Mouse (Mus musculus): Measurements from ENCODE around the gene Crb1. TPM values are rescaled to one million over a fixed set of nuclear protein-coding genes. Genes with fewer than 3 reads are reported as not detected.

Gene Crb1
- polyA plus RNA-seq, 1 experiment, result not detected

DNA sequence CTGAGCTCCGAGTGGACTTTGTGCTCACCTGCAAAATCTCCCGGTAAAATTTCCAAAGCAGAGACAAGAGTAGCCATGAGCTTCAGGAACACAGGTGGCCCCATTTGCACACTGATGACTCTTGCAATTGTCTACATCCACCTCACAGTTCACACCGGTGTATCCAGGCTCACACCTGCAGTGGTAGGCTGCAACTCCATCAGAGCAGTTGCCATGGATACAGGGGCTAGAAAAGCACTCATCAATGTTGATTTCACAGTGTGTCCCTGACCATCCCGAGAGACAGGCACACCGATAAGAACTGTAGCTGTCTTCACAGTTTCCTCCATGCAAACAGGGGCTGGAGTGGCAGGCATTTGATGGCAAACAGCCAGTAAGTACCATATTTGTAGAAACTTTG lies 140.1 kb downstream of the Crb1 start:
- no peak for TF ChIP-seq POLR2A (IDR thresholded peaks at IDR 0.05; ENCODE audit: borderline replicate concordance, low read depth, low read length)
- no peak for TF ChIP-seq CTCF (IDR thresholded peaks at IDR 0.05; ENCODE audit: low read depth, low read length)
- Histone ChIP-seq H3K27ac (ENCODE audit: insufficient read depth, low read depth, low read length) (no peak overlapping the region), H3K4me1 (ENCODE audit: control insufficient read depth, insufficient read depth, low read length) (no peaks in the 10 kb centered on the region), H3K4me3 (ENCODE audit: insufficient read depth, low read length) (no peak overlapping the region)

DNA sequence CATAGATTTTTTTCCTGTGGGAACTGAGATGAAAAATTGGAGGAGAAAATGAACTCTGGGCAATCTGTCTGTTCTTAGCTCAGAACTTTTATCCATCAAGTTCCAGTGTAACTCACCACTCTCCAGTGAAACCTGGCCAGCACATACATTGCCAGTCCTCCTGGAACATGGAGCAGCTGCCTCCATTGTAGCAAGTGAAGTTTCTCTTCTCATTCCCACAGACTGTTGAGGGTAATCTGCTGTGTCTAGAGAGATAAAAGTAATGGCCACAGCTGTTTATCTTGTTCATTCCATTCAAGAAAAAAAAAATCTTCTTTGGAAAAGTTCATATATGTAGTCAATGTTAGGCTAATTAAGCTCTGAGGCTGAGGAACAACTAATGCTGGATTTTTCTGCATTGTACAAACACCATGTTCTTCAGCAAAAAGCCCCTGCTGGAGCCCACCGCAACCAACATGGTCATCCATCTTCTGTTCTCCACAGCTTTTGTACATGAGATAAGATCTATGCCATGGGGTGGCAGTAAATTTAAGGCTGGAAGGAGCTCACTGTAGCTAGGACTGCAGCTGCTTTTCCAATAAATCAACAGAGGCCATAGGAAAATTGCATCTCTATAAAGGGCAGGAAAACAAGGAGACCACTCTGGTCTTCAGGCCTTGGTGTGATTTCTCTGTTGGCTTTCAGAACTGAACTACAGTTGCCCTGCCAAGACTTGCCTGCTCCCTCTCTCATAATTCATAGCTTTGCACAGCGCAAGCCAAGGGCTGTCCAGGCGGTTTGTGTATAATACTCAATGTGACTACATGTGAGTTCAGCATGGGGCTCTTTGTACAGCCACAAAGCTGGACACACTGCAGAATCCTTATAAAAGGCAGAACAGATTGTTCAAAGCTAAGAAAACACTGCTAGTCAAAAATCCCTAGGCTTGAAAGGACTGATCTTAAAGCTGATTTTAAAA lies 142.0 kb downstream of the Crb1 start:
- no peak for TF ChIP-seq CTCF (IDR thresholded peaks at IDR 0.05; ENCODE audit: low read depth, low read length)
- no peak for TF ChIP-seq POLR2A (IDR thresholded peaks at IDR 0.05; ENCODE audit: borderline replicate concordance, low read depth, low read length)
- Histone ChIP-seq H3K27ac (ENCODE audit: insufficient read depth, low read depth, low read length) (no peak overlapping the region), H3K4me3 (ENCODE audit: insufficient read depth, low read length) (no peak overlapping the region), H3K4me1 (ENCODE audit: control insufficient read depth, insufficient read depth, low read length) (no peaks in the 10 kb centered on the region)

DNA sequence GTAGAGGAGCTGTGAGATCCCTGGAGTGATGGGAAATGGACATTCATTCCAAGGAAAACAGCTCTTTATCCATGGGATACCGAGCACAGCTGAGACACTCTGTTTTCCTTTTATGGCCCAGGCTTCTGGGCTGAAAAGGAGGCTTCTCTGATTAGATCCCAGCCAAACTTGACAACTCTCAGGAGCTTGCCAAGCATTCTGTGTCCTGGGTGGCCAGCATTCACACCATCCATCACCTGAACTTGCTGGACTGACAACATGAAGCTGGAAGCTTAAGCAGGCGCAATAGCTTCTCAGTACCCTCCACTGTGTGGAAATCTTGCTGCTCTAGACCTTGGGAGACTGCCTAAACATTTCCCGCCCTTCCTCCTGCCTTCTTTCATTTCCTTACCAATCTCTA lies 144.3 kb downstream of the Crb1 start:
- TF ChIP-seq POLR2A (IDR thresholded peaks at IDR 0.05; ENCODE audit: borderline replicate concordance, low read depth, low read length) (no peak), CTCF (IDR thresholded peaks at IDR 0.05; ENCODE audit: low read depth, low read length) (no peak)

DNA sequence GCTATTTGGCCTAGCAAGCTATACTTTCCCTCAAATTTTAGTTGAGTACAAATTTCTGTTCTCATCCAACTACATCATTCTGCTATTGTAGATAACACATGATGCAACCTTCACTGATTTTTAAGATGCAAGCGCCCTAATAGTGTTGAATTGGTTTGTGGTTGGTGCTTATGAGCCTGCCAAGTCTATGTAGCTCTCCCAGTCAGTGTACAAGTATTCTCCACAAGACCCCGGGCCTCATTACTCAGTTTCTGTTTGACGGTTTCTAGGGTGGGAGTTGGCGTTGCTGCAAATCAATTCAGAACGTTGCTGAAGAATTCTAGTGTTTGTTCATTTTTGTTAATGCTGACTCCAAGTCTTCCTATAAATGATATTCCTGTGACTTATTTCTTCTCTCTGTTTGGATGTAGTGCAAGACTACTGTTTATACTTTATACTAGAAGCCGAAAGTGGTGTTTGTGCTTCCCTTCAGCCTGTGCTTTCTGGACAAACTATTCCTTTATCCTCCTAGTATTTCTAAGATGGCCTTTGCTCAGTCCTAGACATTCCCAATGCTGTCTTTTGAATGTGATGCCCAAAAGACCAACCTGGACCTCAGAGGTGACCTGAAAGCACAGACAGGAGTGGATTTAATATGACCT lies 152.5 kb downstream of the Crb1 start:
- Histone ChIP-seq H3K27ac (ENCODE audit: insufficient read depth, low read depth, low read length) (no peak overlapping the region), H3K4me1 (ENCODE audit: control insufficient read depth, insufficient read depth, low read length) (no peaks in the 10 kb centered on the region), H3K4me3 (ENCODE audit: insufficient read depth, low read length) (no peak overlapping the region)
- TF ChIP-seq CTCF (IDR thresholded peaks at IDR 0.05; ENCODE audit: low read depth, low read length), result no peak
- TF ChIP-seq POLR2A (IDR thresholded peaks at IDR 0.05; ENCODE audit: borderline replicate concordance, low read depth, low read length), result no peak

More for the DNA sequence above, 144.3 kb downstream of the Crb1 start:
- Histone ChIP-seq H3K4me3 (ENCODE audit: insufficient read depth, low read length) (no peak overlapping the region), H3K27ac (ENCODE audit: insufficient read depth, low read depth, low read length) (no peak overlapping the region), H3K4me1 (ENCODE audit: control insufficient read depth, insufficient read depth, low read length) (no peaks in the 10 kb centered on the region)

DNA sequence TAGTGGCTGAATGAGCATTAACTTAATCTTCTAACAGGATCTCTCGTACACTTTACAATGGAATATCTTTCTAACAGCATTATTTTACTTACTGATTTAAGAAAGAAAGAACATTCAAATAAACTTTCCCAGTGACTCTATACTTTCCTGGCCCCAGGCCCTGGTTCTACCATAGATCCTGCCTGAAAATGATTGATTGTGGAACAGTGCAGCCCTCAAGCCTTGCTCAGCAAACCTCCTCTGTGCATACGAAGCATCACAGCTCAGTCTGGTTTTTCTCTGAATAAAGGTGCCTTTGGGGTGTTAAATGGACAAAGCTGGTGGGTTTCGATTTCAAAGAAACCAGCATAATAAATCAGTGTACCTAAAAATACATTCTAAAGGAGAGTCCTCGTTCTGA lies 153.1 kb downstream of the Crb1 start:
- H3K4me3 ChIP-seq (ENCODE audit: insufficient read depth, low read length), result no peak overlapping the region
- H3K27ac ChIP-seq (ENCODE audit: insufficient read depth, low read depth, low read length), result no peak overlapping the region
- TF ChIP-seq POLR2A (IDR thresholded peaks at IDR 0.05; ENCODE audit: borderline replicate concordance, low read depth, low read length), result no peak
- no peak for TF ChIP-seq CTCF (IDR thresholded peaks at IDR 0.05; ENCODE audit: low read depth, low read length)
- H3K4me1 ChIP-seq (ENCODE audit: control insufficient read depth, insufficient read depth, low read length), result no peaks in the 10 kb centered on the region

DNA sequence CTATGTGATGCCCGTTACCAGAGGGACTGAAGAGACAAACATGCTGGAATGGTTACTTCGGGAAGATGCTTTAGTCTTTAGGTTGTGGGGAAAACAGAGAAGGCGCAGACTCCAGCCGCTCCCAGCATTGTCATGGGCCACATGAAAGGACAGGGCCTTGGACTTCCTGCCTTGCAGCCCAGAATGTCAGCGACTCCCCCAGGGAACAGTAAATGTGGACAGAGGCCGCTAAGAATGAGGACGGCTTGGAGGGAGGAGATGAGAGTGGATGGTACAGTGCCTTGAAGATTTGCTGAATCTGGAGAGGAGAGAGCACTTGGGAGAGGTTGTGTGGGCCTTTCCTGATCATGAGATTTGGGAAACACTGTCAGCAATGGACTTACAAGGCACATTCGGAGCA lies 161.6 kb downstream of the Crb1 start:
- TF ChIP-seq POLR2A (IDR thresholded peaks at IDR 0.05; ENCODE audit: borderline replicate concordance, low read depth, low read length) (no peak), CTCF (IDR thresholded peaks at IDR 0.05; ENCODE audit: low read depth, low read length) (no peak)
- Histone ChIP-seq H3K27ac (ENCODE audit: insufficient read depth, low read depth, low read length) (no peak overlapping the region), H3K4me1 (ENCODE audit: control insufficient read depth, insufficient read depth, low read length) (no peaks in the 10 kb centered on the region), H3K4me3 (ENCODE audit: insufficient read depth, low read length) (no peak overlapping the region)

DNA sequence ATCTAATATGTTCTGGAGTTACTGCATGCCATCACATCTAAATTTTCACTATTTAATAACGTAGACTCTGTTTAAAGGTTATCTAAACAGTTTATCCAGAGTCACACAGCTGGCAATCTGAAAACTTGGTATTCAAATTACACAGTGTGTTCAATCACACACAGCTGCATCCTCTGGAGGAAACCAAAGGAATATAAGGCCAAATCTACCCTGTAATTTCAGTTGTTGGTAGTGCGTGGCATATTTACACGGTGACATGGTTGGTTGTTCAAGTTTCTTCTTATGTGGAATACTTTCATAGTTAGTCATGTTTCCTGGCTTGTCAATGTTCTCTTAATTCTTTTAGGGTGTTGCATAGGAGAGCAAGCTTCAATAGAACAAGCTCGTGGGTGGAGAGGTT lies 166.4 kb downstream of the Crb1 start:
- no peak overlapping the region for H3K4me3 ChIP-seq (ENCODE audit: insufficient read depth, low read length)
- 0 out of 2 replicates have a peak, but pooled peaks cover 3% of the 10 kb centered on the region for H3K4me1 ChIP-seq (ENCODE audit: control insufficient read depth, insufficient read depth, low read length)
- H3K27ac ChIP-seq (ENCODE audit: insufficient read depth, low read depth, low read length), result no peak overlapping the region
- TF ChIP-seq CTCF (IDR thresholded peaks at IDR 0.05; ENCODE audit: low read depth, low read length), result no peak
- TF ChIP-seq POLR2A (IDR thresholded peaks at IDR 0.05; ENCODE audit: borderline replicate concordance, low read depth, low read length), result no peak

DNA sequence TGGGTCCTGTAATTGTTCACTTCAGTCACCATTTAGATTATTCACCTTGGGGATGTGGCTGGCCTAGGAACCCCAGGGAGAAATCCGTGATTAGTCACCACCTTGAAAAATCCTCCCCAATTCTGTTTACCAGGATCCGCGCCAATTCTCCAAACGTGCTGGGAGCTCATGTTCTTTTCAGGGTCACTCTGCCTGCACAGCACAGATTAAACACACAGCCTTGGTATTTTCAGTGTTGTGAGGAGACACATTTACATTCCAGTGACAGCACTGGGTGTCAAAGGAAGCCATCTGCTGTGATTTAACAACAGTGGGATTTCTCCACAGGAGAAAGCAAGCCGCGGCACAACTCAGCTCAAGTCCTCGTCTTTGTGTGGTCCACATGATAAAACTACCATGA lies 167.1 kb downstream of the Crb1 start:
- Histone ChIP-seq H3K4me3 (ENCODE audit: insufficient read depth, low read length) (no peak overlapping the region), H3K4me1 (ENCODE audit: control insufficient read depth, insufficient read depth, low read length) (0 out of 2 replicates have a peak, but pooled peaks cover 3% of the 10 kb centered on the region), H3K27ac (ENCODE audit: insufficient read depth, low read depth, low read length) (no peak overlapping the region)
- TF ChIP-seq CTCF (IDR thresholded peaks at IDR 0.05; ENCODE audit: low read depth, low read length) (no peak), POLR2A (IDR thresholded peaks at IDR 0.05; ENCODE audit: borderline replicate concordance, low read depth, low read length) (no peak)

DNA sequence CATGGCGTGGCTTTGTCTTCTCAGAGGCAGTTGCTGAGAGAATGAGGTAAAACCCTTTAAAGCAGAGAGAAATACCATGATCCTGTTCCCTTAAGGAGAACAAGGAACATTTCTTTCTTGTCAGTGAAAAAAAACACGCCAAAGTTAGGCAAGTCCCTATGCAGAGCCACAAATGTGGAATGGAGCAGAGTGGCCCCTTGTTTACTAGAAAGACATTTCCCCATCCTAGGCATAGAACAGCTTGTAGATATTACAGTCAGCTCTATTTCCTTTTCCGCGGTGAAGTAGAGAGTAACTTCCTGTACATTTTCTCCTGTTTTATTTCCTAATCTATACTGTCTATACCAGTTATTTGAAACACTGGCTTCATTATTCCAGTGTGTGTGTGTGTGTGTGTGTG lies 170.6 kb downstream of the Crb1 start:
- no peak overlapping the region for H3K4me3 ChIP-seq (ENCODE audit: insufficient read depth, low read length)
- H3K4me1 ChIP-seq (ENCODE audit: control insufficient read depth, insufficient read depth, low read length), result 0 out of 2 replicates have a peak, but pooled peaks cover 3% of the 10 kb centered on the region
- H3K27ac ChIP-seq (ENCODE audit: insufficient read depth, low read depth, low read length), result no peak overlapping the region
- TF ChIP-seq POLR2A (IDR thresholded peaks at IDR 0.05; ENCODE audit: borderline replicate concordance, low read depth, low read length) (no peak), CTCF (IDR thresholded peaks at IDR 0.05; ENCODE audit: low read depth, low read length) (no peak)

DNA sequence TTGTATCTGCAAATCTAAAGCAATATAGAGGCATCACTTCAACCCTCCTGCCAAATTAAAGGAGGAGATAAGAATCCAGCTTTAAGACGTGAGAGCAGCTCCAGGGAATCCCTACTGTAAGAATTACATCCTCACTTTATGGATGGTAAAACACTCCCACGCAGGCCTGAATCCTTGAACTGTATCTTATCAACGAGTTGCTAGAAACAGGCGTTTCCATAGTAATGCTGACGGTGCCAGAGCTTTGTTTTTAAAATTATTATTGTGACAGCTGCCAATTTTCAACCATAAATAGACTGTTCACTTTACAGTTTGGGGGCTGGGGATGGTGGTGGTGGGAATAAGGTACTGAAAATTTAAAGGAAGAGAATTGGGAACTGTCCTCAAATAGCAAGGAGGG lies 173.9 kb downstream of the Crb1 start:
- no peak overlapping the region for H3K27ac ChIP-seq (ENCODE audit: insufficient read depth, low read depth, low read length)
- H3K4me3 ChIP-seq (ENCODE audit: insufficient read depth, low read length), result no peak overlapping the region
- TF ChIP-seq POLR2A (IDR thresholded peaks at IDR 0.05; ENCODE audit: borderline replicate concordance, low read depth, low read length), result no peak
- TF ChIP-seq CTCF (IDR thresholded peaks at IDR 0.05; ENCODE audit: low read depth, low read length), result no peak
- 0 out of 2 replicates have a peak, but pooled peaks cover 3% of the 10 kb centered on the region for H3K4me1 ChIP-seq (ENCODE audit: control insufficient read depth, insufficient read depth, low read length)

Data from bone marrow macrophage, adult 2 months (primary cell).